Mouse (Mus musculus) heart, embryonic 11.5 days (tissue): ENCODE data around the gene Prdx6. TPM values are rescaled to one million over a fixed set of nuclear protein-coding genes. Genes with fewer than 3 reads are reported as not detected.
A peak's percentile ranks its signal among the peaks of the same experiment; 100 is the strongest.

ENCODE experiments used
- ATAC-seq: fragments of 200-750 bp; cut with Nextera tagmentation; replicated peaks from 2 replicates; pipeline ENCODE4 v1.8.0; 2017; ENCODE audit warnings: moderate library complexity; ENCODE audit not compliant: insufficient number of reproducible peaks, low FRiP score, low TSS enrichment
- H3K27ac ChIP-seq: fragments of 300-500 bp; sonication (generic); 2 replicates; pipeline ENCODE4 v1.5.1; 2014; ENCODE audit warnings: mild to moderate bottlenecking, low read depth, low read length
- H3K27me3 ChIP-seq: fragments of 300-500 bp; sonication (generic); 2 replicates; pipeline ENCODE4 v1.6.1; 2014; ENCODE audit warnings: mild to moderate bottlenecking, low read length, mixed read lengths; ENCODE audit not compliant: control insufficient read depth, insufficient read depth
- H3K36me3 ChIP-seq: fragments of 300-500 bp; sonication (generic); 2 replicates; pipeline ENCODE4 v1.6.1; 2014; ENCODE audit warnings: mild to moderate bottlenecking, low read length, moderate library complexity, mixed read lengths; ENCODE audit not compliant: control insufficient read depth, insufficient read depth
- H3K4me1 ChIP-seq: fragments of 300-500 bp; sonication (generic); 2 replicates; pipeline ENCODE4 v1.6.1; 2014; ENCODE audit warnings: low read length; ENCODE audit not compliant: control insufficient read depth, insufficient read depth
- H3K4me2 ChIP-seq: fragments of 300-500 bp; sonication (generic); 2 replicates; pipeline ENCODE4 v1.6.1; 2014; ENCODE audit warnings: mild to moderate bottlenecking, moderate library complexity
- H3K4me3 ChIP-seq: fragments of 300-500 bp; sonication (generic); 2 replicates; pipeline ENCODE4 v1.5.1; 2014; ENCODE audit warnings: low read depth, low read length
- H3K9ac ChIP-seq: fragments of 300-500 bp; sonication (generic); 2 replicates; pipeline ENCODE4 v1.6.1; 2014; ENCODE audit warnings: mild to moderate bottlenecking, low read depth, low read length, moderate library complexity
- H3K9me3 ChIP-seq: fragments of 300-500 bp; sonication (generic); replicated peaks from 2 replicates; pipeline ENCODE4 v1.6.1; 2016; ENCODE audit warnings: low read length; ENCODE audit not compliant: control insufficient read depth
- WGBS: fragments of 180-500 bp; shearing (Covaris S2); extraction: QIAGEN DNeasy Blood & Tissue Kit; methylation state at CpG from one replicate; pipeline ENCODE4 v1.1.7; 2014; ENCODE audit not compliant: insufficient replicate concordance; 5-methylcytosine and 5-hydroxymethylcytosine counted together
- polyA plus RNA-seq: library from polyadenylated mRNA; unstranded; fragments of >200 nt; fragmentation: Nextera tagmentation; extraction: Ambion mirVana; gene quantifications from 2 replicates; pipeline ENCODE4 v1.2.1, GENCODE M21; 2014

Prdx6 gene
- polyA plus RNA-seq: 446 and 456 TPM in 2 replicates

DNA sequence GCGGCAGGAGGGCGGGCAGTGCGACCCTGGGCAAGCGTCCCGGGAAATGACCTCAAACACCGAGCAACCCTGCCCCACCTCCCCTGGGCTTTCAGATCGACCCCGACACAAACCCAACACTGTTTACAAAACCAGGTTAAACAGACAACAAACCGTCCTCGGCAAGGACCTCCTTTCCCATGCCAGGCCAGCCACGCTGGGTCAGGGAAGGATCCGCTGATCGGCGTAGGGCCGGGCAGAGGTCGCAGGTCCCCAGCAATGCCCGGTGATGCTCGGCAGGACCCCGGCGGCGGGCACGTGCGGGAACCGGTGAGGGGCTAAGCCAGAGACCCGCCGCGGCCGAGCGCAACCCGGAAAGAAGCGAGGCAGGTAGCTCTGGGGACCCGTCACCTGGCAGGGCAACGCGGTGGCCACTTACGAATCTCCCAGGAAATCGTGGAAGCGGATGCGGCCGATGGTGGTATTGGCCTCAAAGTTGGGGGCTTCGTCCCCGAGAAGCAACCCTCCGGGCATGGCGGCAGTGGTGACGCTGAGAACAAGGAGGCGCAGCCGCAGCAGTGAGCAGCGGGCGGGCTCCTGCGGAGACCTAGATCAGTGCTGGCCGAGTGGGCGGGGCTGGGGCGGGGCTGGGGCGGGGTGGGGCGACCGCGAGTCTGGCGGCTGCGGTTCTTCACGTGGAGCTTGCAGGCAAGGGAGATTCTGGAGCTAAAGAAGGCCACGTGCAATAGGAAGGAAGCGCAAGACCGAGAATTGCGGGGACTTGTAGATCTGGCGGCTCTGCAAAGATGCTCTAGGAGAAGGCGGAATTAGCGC lies at the start of gene Prdx6:
Prdx6 (minus strand) TSS at position 616 of the 813 bp plus-strand sequence.
- peak within 1 kb of the TSS; percentile 85 for H3K4me2 ChIP-seq
- no peaks in the 10 kb centered on the region for H3K9me3 ChIP-seq
- H3K4me1 ChIP-seq: peaks cover 17% of the 10 kb centered on the region
- peak within 1 kb of the TSS; percentile 97 for H3K9ac ChIP-seq
- peak within 1 kb of the TSS; percentile 97 for H3K4me3 ChIP-seq
- no peaks in the 10 kb centered on the region for H3K27me3 ChIP-seq
- H3K36me3 ChIP-seq: 0 out of 2 replicates have a peak, but pooled peaks cover 4% of the 10 kb centered on the region
- WGBS: under 1% methylated on average over 66 of the region's 66 CpGs
- H3K27ac ChIP-seq: peak within 1 kb of the TSS; percentile 87
- peak; percentile 91 for ATAC-seq

DNA sequence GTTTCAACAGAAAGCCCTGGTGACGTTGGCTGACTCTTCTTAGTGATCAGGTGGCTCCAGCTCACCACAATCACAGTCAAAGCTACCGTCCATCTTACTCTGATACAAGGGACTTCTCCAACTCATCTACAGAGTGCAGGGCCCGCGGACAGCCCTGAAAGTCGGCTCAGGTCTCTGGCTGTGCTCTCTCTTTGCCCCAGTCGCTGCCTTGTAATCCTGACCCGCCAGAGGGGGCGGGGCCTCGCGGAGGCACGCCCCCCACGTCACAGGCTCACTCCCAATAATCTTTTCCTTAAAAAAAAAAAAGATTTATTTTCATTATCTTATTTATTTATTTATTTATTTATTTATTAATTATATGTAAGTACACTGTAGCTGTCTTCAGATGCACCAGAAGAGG lies 37.2 kb upstream of the Prdx6 start:
- Histone ChIP-seq H3K9ac (no peak overlapping the region), H3K27me3 (no peaks in the 10 kb centered on the region), H3K4me1 (no peaks in the 10 kb centered on the region), H3K4me3 (no peak overlapping the region), H3K9me3 (no peaks in the 10 kb centered on the region), H3K27ac (no peak overlapping the region), H3K4me2 (no peak overlapping the region), H3K36me3 (no peaks in the 10 kb centered on the region)
- ATAC-seq: no peak
- 37% methylated on average over 12 of the region's 12 CpGs for WGBS

DNA sequence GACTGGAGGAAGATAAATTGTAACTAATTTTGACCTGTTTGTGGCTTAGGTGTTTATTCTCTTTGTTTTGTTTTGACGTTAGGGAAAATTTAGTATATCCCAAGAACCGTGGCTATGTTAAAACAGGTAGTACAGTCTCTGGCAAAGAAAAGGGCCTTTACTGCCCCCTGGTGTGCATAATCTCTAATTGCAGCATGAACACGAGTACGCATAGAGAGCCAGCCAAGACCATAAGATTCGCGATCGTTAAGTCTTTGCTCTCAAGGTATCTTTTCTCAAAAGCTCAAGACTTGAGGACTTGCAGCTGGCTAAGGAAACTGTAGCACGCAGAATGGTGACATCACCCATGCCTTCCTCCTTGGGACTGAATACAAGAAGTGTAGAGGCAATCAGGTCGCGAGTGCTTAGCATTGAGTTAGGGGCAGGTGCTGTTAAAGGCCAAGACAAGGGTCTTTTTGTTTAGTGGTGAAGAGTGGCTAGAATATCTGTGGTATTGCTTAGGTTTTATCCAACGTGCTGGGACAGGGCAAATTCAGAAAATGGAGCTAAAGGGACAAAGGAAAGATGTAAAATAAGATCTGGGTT lies 35.8 kb upstream of the Prdx6 start:
- H3K27me3 ChIP-seq: no peaks in the 10 kb centered on the region
- WGBS: 31% methylated on average over 11 of the region's 11 CpGs

DNA sequence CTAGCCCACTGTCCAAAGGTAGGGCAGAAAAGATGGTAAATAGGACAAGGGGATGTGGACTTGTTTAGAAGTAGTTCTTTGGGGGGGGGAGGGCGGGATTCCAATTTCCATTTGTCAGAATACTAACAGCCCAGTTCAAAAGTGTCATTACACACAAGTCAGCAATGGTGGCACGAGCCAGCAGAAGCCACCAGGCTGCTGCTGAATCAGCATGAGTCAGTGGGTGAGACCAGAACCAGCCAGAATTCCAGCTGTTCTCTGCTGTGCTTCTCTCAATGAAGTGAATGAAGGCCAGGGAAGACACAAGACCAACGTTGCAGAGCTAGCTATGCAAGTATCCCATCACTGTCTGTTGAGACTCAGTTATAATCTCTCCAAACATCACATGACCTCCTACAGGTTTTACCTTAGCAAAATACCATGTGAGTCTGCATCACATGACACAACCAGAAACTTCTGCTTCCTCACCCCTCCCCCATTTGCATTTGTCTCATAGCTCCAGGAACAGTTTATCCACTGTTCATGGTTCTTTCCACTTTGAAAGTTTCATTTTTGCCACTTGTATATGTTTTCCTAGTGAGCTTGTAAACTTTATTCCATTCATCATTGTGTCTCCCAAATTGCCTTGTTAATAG lies 30.2 kb upstream of the Prdx6 start:
- no peaks in the 10 kb centered on the region for H3K9me3 ChIP-seq
- H3K4me2 ChIP-seq: no peak overlapping the region
- H3K9ac ChIP-seq: no peak overlapping the region
- ATAC-seq: no peak
- no peak overlapping the region for H3K4me3 ChIP-seq
- H3K27ac ChIP-seq: no peak overlapping the region
- no peaks in the 10 kb centered on the region for H3K4me1 ChIP-seq
- H3K27me3 ChIP-seq: no peaks in the 10 kb centered on the region
- WGBS: 59% methylated on average over 3 of the region's 3 CpGs
- no peaks in the 10 kb centered on the region for H3K36me3 ChIP-seq

More for the DNA sequence above, 35.8 kb upstream of the Prdx6 start:
- Histone ChIP-seq H3K9me3 (no peaks in the 10 kb centered on the region), H3K4me2 (peak overlapping the region; percentile 14; the same call in 1 of the 2 replicates), H3K36me3 (no peaks in the 10 kb centered on the region), H3K9ac (no peak overlapping the region), H3K4me1 (no peaks in the 10 kb centered on the region), H3K4me3 (no peak overlapping the region), H3K27ac (no peak overlapping the region)
- ATAC-seq: no peak

DNA sequence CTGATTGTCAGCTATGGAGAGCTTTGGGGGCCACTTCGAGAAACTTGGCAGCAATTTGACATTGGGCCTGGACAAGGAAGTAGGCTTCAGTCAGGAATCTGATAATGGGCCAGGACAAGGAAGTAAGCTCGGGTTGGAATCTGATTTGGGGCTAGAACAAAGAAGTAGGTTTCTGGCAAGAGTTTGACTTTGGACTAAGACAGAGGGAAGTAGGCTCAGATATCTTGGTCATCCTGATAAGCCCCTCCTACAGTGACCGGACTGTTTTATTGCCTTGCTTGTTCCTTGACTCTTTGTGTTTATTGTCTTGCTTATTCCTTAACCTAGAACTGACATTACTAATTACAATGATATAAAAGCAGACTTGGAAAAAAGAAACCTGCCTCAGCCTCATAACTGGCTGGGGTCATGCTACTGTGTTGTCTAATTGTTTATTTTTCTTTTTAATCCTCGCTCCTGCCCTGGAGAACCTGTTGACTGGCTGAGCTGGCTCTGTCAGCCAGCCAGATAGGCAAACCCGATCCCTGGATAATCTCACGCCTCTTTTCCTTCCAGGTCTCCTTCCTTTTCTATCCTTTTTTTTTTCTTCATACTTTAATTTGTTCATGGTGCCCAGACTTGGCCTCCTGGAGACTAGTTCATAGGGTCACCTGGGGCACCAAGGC lies 28.4 kb upstream of the Prdx6 start:
- no peak overlapping the region for H3K27ac ChIP-seq
- H3K36me3 ChIP-seq: no peaks in the 10 kb centered on the region
- H3K9ac ChIP-seq: no peak overlapping the region
- no peaks in the 10 kb centered on the region for H3K27me3 ChIP-seq
- H3K9me3 ChIP-seq: no peaks in the 10 kb centered on the region
- H3K4me3 ChIP-seq: no peak overlapping the region
- no peak overlapping the region for H3K4me2 ChIP-seq
- no peak for ATAC-seq
- 30% methylated on average over 6 of the region's 6 CpGs for WGBS
- H3K4me1 ChIP-seq: no peaks in the 10 kb centered on the region

DNA sequence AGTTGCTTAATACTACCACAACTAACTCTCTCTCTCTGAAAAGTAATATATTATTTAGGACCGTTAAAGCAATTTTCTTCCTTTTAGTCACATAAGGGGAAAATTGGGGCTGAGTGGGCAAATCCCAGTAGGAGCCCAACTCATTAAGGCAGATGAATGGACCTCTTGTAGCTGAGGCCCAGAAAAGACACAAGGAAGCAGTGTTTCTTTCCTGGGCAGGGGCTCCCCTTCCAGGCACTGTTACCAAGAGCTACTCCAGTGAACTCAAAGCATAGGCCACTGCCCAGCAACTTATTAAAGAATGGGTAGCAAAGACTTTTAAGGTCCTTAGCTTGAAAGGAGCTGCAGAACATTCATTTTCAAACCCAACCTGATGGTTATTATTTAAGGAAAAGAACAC lies 22.5 kb upstream of the Prdx6 start:
- WGBS: 90% methylated on average over 1 of the region's 1 CpGs
- no peak overlapping the region for H3K9ac ChIP-seq

DNA sequence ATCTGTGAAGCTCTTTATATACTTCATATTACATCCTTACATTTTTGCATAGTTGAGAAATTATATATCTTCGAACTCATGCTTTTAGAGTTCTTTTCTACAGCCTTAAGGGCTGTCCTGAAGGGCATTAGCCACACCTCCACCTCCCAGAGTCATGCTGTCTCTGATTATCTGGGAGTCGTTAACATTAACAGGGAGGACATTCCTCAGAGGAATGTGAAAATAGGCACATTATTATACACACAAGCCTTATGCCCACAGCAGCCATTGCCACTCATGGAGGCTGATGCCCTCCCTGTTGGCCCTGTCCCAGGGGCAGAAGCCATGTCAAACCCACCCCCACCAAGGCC lies 20.4 kb upstream of the Prdx6 start:
- H3K36me3 ChIP-seq: no peaks in the 10 kb centered on the region
- H3K4me3 ChIP-seq: no peak overlapping the region
- H3K27ac ChIP-seq: no peak overlapping the region
- H3K4me2 ChIP-seq: no peak overlapping the region
- H3K9me3 ChIP-seq: no peaks in the 10 kb centered on the region
- ATAC-seq: no peak
- H3K27me3 ChIP-seq: no peaks in the 10 kb centered on the region
- 59% methylated on average over 2 of the region's 2 CpGs for WGBS
- H3K9ac ChIP-seq: no peak overlapping the region
- H3K4me1 ChIP-seq: no peaks in the 10 kb centered on the region

More for the DNA sequence above, 22.5 kb upstream of the Prdx6 start:
- H3K27me3 ChIP-seq: no peaks in the 10 kb centered on the region
- H3K36me3 ChIP-seq: no peaks in the 10 kb centered on the region
- no peaks in the 10 kb centered on the region for H3K4me1 ChIP-seq
- H3K9me3 ChIP-seq: no peaks in the 10 kb centered on the region
- no peak overlapping the region for H3K27ac ChIP-seq
- no peak overlapping the region for H3K4me3 ChIP-seq
- H3K4me2 ChIP-seq: no peak overlapping the region
- ATAC-seq: no peak

DNA sequence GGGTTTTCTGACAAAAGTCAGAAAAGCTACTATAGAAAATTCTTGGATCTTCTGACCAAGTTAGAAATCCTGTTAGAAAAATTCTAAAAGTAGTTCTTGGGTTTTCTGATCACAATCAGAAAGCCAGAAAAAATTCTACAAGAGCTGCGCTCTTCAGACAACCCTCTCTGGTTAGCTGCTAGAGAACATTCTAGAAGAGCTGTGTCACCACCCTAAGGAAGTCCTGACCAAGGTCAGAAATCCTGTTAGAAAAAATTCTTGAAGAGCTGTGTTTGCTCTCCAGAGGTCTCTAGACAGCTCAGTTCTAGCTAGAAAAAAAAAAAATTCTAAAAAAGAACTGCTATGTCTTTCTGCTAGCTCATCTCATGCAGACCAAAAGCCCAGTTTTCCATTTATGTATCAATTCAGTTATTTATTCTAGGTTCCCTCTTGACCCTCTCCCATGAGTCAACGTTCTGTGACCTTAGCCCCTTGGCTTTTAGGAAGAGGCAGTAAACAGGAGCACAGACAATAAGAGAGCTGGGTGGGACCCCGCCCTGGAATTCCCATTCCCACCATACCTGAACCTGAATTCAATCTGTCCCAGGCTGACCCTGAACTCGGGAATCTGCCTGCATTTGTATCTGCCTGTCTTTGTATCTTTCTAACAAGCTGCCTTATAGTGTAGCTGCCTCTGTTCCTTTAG lies 19.9 kb upstream of the Prdx6 start:
- H3K9me3 ChIP-seq: no peaks in the 10 kb centered on the region
- ATAC-seq: no peak
- no peak overlapping the region for H3K4me3 ChIP-seq
- H3K4me2 ChIP-seq: no peak overlapping the region
- no peak overlapping the region for H3K9ac ChIP-seq
- H3K4me1 ChIP-seq: no peaks in the 10 kb centered on the region
- WGBS: 84% methylated on average over 4 of the region's 4 CpGs
- no peaks in the 10 kb centered on the region for H3K27me3 ChIP-seq
- H3K27ac ChIP-seq: no peak overlapping the region
- H3K36me3 ChIP-seq: no peaks in the 10 kb centered on the region
